Mouse (Mus musculus) heart, embryonic 10.5 days (tissue): ENCODE measurements around the gene Chek1. TPM values are rescaled to one million over a fixed set of nuclear protein-coding genes. Genes with fewer than 3 reads are reported as not detected.

Experiments
- DNase-seq: peaks from one replicate; pipeline ENCODE4 v3.0.0-alpha.2; 2017; ENCODE audit warnings: low spot score
- H3K27ac ChIP-seq: fragments of 300-500 bp; sonication (generic); 2 replicates; pipeline ENCODE4 v1.5.1; 2016; ENCODE audit warnings: mild to moderate bottlenecking
- H3K27me3 ChIP-seq: fragments of 300-500 bp; sonication (generic); 2 replicates; pipeline ENCODE4 v1.6.1; 2016; ENCODE audit warnings: mild to moderate bottlenecking; ENCODE audit not compliant: poor library complexity, insufficient read depth, severe bottlenecking
- H3K36me3 ChIP-seq: fragments of 300-500 bp; sonication (generic); 2 replicates; pipeline ENCODE4 v1.6.1; 2016; ENCODE audit warnings: mild to moderate bottlenecking, moderate library complexity
- H3K4me1 ChIP-seq: fragments of 300-500 bp; sonication (generic); 2 replicates; pipeline ENCODE4 v1.6.1; 2016; ENCODE audit warnings: mild to moderate bottlenecking
- H3K4me3 ChIP-seq: fragments of 300-500 bp; sonication (generic); 2 replicates; pipeline ENCODE4 v1.5.1; 2016; ENCODE audit warnings: mild to moderate bottlenecking, moderate library complexity
- H3K9me3 ChIP-seq: fragments of 300-500 bp; sonication (generic); 2 replicates; pipeline ENCODE4 v1.6.1; 2016; ENCODE audit warnings: mild to moderate bottlenecking, moderate library complexity
- WGBS: fragments of 180-500 bp; shearing (Covaris S2); methylation state at CpG from one replicate; pipeline ENCODE4 v1.1.7; 2016; 5-methylcytosine and 5-hydroxymethylcytosine counted together
- polyA plus RNA-seq: library from polyadenylated mRNA; unstranded; fragments of >200 nt; fragmentation: Nextera tagmentation; extraction: Ambion mirVana; gene quantifications from 2 replicates; pipeline ENCODE4 v1.2.1, GENCODE M21; 2016

Gene Chek1
- polyA plus RNA-seq, 1 experiment from 2014 or later = 37.6 TPM

DNA sequence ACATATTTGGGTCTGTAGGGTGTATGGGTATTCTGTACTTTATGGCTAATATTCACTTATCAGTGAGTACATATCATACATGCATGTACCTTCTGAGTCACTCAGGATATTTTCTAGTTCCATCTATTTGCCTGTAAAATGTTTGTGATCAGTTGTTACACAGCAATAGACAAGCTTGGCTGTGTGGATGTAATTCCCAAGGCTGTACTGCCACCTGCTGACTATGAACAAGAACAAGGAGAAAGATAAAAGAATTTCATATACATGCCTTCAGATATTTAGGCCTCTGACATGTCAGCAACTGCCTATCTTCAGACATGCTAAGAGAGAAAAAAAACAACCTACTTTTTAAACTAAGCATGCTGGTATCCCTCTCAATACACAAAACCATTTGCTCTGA is 39.5 kb downstream of the Chek1 start:
- Histone ChIP-seq H3K4me3 (no peak overlapping the region), H3K9me3 (no peaks in the 10 kb centered on the region), H3K4me1 (no peaks in the 10 kb centered on the region), H3K27ac (no peak overlapping the region), H3K27me3 (no peaks in the 10 kb centered on the region), H3K36me3 (no peaks in the 10 kb centered on the region)
- no peak for DNase-seq

DNA sequence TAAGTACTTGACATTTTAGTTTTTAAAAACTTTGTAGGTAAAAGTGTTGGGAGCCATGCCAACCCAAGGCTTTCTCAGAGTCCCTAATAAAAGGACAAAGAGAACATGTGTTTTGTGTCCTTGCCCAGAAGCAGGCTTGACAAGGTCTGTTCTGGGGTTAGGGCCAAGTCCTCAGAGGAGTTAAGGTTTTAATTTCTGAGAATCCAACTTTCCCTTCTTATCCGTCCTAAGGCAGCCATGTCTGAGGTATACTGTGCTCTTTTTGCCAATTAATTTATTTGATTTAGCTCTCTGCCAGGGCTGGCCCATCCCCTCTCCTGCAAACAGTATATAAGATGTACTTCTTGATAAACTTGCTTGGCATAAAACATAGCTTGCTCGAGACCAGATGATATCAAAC is 45.4 kb downstream of the Chek1 start:
- no peaks in the 10 kb centered on the region for H3K4me1 ChIP-seq
- no peaks in the 10 kb centered on the region for H3K27me3 ChIP-seq
- no peak overlapping the region for H3K27ac ChIP-seq
- no peak overlapping the region for H3K4me3 ChIP-seq
- no peak for DNase-seq
- no peaks in the 10 kb centered on the region for H3K36me3 ChIP-seq
- WGBS = 71% methylated on average over 2 of the region's 2 CpGs
- no peaks in the 10 kb centered on the region for H3K9me3 ChIP-seq

Other genes starting within 250 kb of the Chek1 start
- gene Gm5615, start 185.1 kb downstream of the Chek1 start, polyA plus RNA-seq = not detected in 2 replicates
- gene Gm17689, start 144.4 kb downstream of the Chek1 start, polyA plus RNA-seq = not detected in 2 replicates
- gene A630095E13Rik, start 83.7 kb downstream of the Chek1 start, polyA plus RNA-seq = not detected in 2 replicates
- gene Acrv1, start 33.8 kb downstream of the Chek1 start, polyA plus RNA-seq = not detected in 2 replicates
- gene Stt3a, start 40.6 kb upstream of the Chek1 start, polyA plus RNA-seq = 173 and 214 TPM in 2 replicates
- 71.1 and 81.5 TPM in 2 replicates for gene Ei24, start 70.3 kb upstream of the Chek1 start, polyA plus RNA-seq
- gene Fez1, start 94.8 kb upstream of the Chek1 start, polyA plus RNA-seq = 1.9 and 3.8 TPM in 2 replicates